Mouse (Mus musculus): ENCODE results near the gene Gm5797. TPM values are rescaled to one million over a fixed set of nuclear protein-coding genes. Genes with fewer than 3 reads are reported as not detected.

The Gm5797 gene
- polyA plus RNA-seq (2014; fragmentation: Illumina TruSeq; extraction: RNeasy Lipid Tissue Mini Kit (QIAGEN cat#74804); ENCODE audit: low read depth, low replicate concordance) = 69.6 TPM

GRCm38 (mm10) chr14:7332295-7332694, at the start of gene Gm5797:
TSS of gene Gm5797 (minus strand) at chr14:7332395.

DNA sequence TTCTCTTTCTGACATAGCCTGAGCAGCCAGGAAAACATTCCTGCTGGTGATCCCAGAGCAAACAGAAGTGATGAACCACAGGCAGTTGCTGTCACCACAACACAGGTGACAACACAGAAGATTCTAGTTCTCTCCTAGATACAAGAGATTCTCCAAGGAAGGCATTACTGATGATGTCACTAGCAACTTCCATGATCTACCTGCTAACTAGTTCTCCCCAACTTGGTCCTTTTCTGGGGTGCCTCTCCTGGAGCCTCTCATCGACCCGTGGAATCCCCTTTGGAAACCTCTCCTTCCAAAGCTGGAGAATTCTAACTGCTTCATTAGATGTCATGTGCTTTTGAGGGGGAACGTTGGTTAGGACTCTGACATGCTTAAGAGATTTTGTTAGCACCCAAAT, 32.8 kb upstream of the Gm5797 start, which contains the start of gene Gm8374:
Gene Gm8374, minus strand, starts transcription at position 101 of the 400 bp plus-strand sequence.

DNA sequence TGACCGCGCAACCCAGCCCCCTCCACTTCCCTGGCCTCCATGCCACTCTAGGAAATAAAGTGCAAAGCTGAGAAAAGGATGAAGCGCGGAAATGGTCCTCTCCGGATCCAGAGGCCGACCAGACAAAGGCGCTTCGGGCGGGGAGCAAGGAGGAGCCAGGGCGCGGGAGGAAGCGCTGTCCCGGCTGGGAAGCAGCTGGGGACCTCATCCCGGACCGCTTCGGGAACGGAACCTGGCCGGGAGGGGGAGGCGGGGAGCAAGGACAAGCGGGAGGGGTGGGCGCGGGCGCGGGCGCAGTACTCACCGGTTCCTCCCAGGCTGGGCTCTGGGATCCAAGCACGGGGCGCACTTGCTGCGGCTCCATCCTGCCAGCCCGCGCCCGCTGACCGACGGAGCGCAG, 17.5 kb downstream of the Gm5797 start, which contains the start of gene Gm3739:
Gene Gm3739, minus strand, starts transcription at position 389 of the 400 bp plus-strand sequence.

Other genes starting within 250 kb of the Gm5797 start
- 6.2 TPM for gene Gm3696, start 231.8 kb downstream of the Gm5797 start, polyA plus RNA-seq (2014; fragmentation: Illumina TruSeq; extraction: RNeasy Lipid Tissue Mini Kit (QIAGEN cat#74804); ENCODE audit: low read depth, low replicate concordance)
- gene Gm6676, start 207.0 kb downstream of the Gm5797 start, polyA plus RNA-seq (2014; fragmentation: Illumina TruSeq; extraction: RNeasy Lipid Tissue Mini Kit (QIAGEN cat#74804); ENCODE audit: low read depth, low replicate concordance) = 4.1 TPM
- 4.8 TPM for gene Gm3512, start 157.9 kb downstream of the Gm5797 start, polyA plus RNA-seq (2014; fragmentation: Illumina TruSeq; extraction: RNeasy Lipid Tissue Mini Kit (QIAGEN cat#74804); ENCODE audit: low read depth, low replicate concordance)
- 4.1 TPM for gene Gm16434, start 137.9 kb downstream of the Gm5797 start, polyA plus RNA-seq (2014; fragmentation: Illumina TruSeq; extraction: RNeasy Lipid Tissue Mini Kit (QIAGEN cat#74804); ENCODE audit: low read depth, low replicate concordance)
- not detected for gene Gm3727, start 67.7 kb downstream of the Gm5797 start, polyA plus RNA-seq (2014; fragmentation: Illumina TruSeq; extraction: RNeasy Lipid Tissue Mini Kit (QIAGEN cat#74804); ENCODE audit: low read depth, low replicate concordance)
- 2.8 TPM for gene Gm3739, start 17.3 kb downstream of the Gm5797 start, polyA plus RNA-seq (2014; fragmentation: Illumina TruSeq; extraction: RNeasy Lipid Tissue Mini Kit (QIAGEN cat#74804); ENCODE audit: low read depth, low replicate concordance)
- gene Gm8374, start 32.7 kb upstream of the Gm5797 start, polyA plus RNA-seq (2014; fragmentation: Illumina TruSeq; extraction: RNeasy Lipid Tissue Mini Kit (QIAGEN cat#74804); ENCODE audit: low read depth, low replicate concordance) = 14.2 TPM
- 0.34 TPM for gene Gm3755, start 118.5 kb upstream of the Gm5797 start, polyA plus RNA-seq (2014; fragmentation: Illumina TruSeq; extraction: RNeasy Lipid Tissue Mini Kit (QIAGEN cat#74804); ENCODE audit: low read depth, low replicate concordance)
- 6.4 TPM for gene Gm3752, start 151.4 kb upstream of the Gm5797 start, polyA plus RNA-seq (2014; fragmentation: Illumina TruSeq; extraction: RNeasy Lipid Tissue Mini Kit (QIAGEN cat#74804); ENCODE audit: low read depth, low replicate concordance)
- 4.6 TPM for gene Gm3558, start 236.2 kb upstream of the Gm5797 start, polyA plus RNA-seq (2014; fragmentation: Illumina TruSeq; extraction: RNeasy Lipid Tissue Mini Kit (QIAGEN cat#74804); ENCODE audit: low read depth, low replicate concordance)